Mouse (Mus musculus): ENCODE measurements around the gene Mrm3.

- TF ChIP-seq CTCF (IDR thresholded peaks at IDR 0.05; ENCODE audit: low read depth, low read length), result no peak
- no peak for TF ChIP-seq POLR2AphosphoS5 (IDR thresholded peaks at IDR 0.05; ENCODE audit: insufficient replicate concordance, low read depth, low read length)
- no peak for TF ChIP-seq TAL1 (conservative IDR thresholded peaks at IDR 0.05; ENCODE audit: low read depth, low read length)
These were observed 48.4 kb downstream of the Mrm3 start for GRCm38 (mm10) chr11:76291960-76292359.

Data from G1E (cell line).